Comparison of ENCODE assay signal across 8 mouse cellular contexts in genomic region chr12:80014598-80014983, GRCm38 (mm10).
DNase-seq lines count a peak whose midpoint lies in the region; ATAC-seq lines count a peak whose summit lies in the region.

No protein-coding gene starts in this region.

- 51% methylated on average over 7 of the region's 7 CpGs for WGBS in lung, embryonic 16.5 days
- WGBS in heart, embryonic 16.5 days: 61% methylated on average over 7 of the region's 7 CpGs
- WGBS in liver, embryonic 15.5 days (ENCODE audit: insufficient replicate concordance): 35% methylated on average over 7 of the region's 7 CpGs
- WGBS in stomach, embryonic 14.5 days: 34% methylated on average over 7 of the region's 7 CpGs

- intact Hi-C loops in gastrocnemius, postnatal 14 days (cut with DNase I; ENCODE audit: low total_unique reads): no loop called here

- H3K4me1 ChIP-seq in lung, embryonic 16.5 days (replicated peaks; ENCODE audit: control insufficient read depth, insufficient read depth, low read length): peaks cover 47% of the 10 kb centered on the region
- H3K4me1 ChIP-seq in heart, embryonic 16.5 days (ENCODE audit: control insufficient read depth, insufficient read depth, low read length): peaks cover 45% of the 10 kb centered on the region
- H3K4me1 ChIP-seq in liver, embryonic 15.5 days (replicated peaks): peaks cover 16% of the 10 kb centered on the region
- peaks cover 44% of the 10 kb centered on the region for H3K4me1 ChIP-seq in stomach, embryonic 14.5 days (ENCODE audit: control insufficient read depth, insufficient read depth, low read length)

- no peak overlapping the region for H3K4me3 ChIP-seq in lung, embryonic 16.5 days (ENCODE audit: low read length)
- no peak overlapping the region for H3K4me3 ChIP-seq in heart, embryonic 16.5 days (ENCODE audit: low read length)
- H3K4me3 ChIP-seq in liver, embryonic 15.5 days (replicated peaks): 0 out of 2 replicates have a peak overlapping the region, but pooled peaks have one; percentile 10
- no peak overlapping the region for H3K4me3 ChIP-seq in stomach, embryonic 14.5 days (ENCODE audit: low read depth, low read length)

- peak overlapping the region; percentile 43 for H3K4me2 ChIP-seq in lung, embryonic 16.5 days (ENCODE audit: low read depth, low read length)
- H3K4me2 ChIP-seq in heart, embryonic 16.5 days (ENCODE audit: low read depth, low read length): peak overlapping the region; percentile 44
- peak overlapping the region; percentile 61 for H3K4me2 ChIP-seq in liver, embryonic 15.5 days
- 0 out of 2 replicates have a peak overlapping the region, but pooled peaks have one; percentile 30 for H3K4me2 ChIP-seq in stomach, embryonic 14.5 days (replicated peaks; ENCODE audit: low read depth, low read length)

- H3K27me3 ChIP-seq in lung, embryonic 16.5 days (ENCODE audit: control insufficient read depth, insufficient read depth, low read depth, low read length): no peaks in the 10 kb centered on the region
- H3K27me3 ChIP-seq in heart, embryonic 16.5 days (ENCODE audit: control insufficient read depth, insufficient read depth, low read length): no peaks in the 10 kb centered on the region
- H3K27me3 ChIP-seq in liver, embryonic 15.5 days: no peaks in the 10 kb centered on the region
- H3K27me3 ChIP-seq in stomach, embryonic 14.5 days (ENCODE audit: control insufficient read depth, insufficient read depth, low read length): no peaks in the 10 kb centered on the region

- no peaks in the 10 kb centered on the region for H3K9me3 ChIP-seq in lung, embryonic 16.5 days (ENCODE audit: control insufficient read depth, low read length)
- no peaks in the 10 kb centered on the region for H3K9me3 ChIP-seq in heart, embryonic 16.5 days (replicated peaks; ENCODE audit: control insufficient read depth, low read length)
- no peaks in the 10 kb centered on the region for H3K9me3 ChIP-seq in liver, embryonic 15.5 days (replicated peaks)
- H3K9me3 ChIP-seq in stomach, embryonic 14.5 days (ENCODE audit: control insufficient read depth, low read depth, low read length): no peaks in the 10 kb centered on the region

- peak overlapping the region; percentile 95 for H3K27ac ChIP-seq in lung, embryonic 16.5 days (ENCODE audit: low read length)
- no peak overlapping the region; the same call in 1 of the 2 replicates for H3K27ac ChIP-seq in heart, embryonic 16.5 days (ENCODE audit: low read length)
- 0 out of 2 replicates have a peak overlapping the region, but pooled peaks have one; percentile 42 for H3K27ac ChIP-seq in liver, embryonic 15.5 days (replicated peaks)
- peak overlapping the region; percentile 97 for H3K27ac ChIP-seq in stomach, embryonic 14.5 days (ENCODE audit: low read length)

- ATAC-seq in lung, embryonic 16.5 days (ENCODE audit: low read depth): 0 out of 2 replicates have a peak, but pooled peaks have one; percentile 0
- ATAC-seq in heart, embryonic 16.5 days (replicated peaks; ENCODE audit: extremely low read depth, insufficient read depth, low FRiP score): no peak
- ATAC-seq in liver, embryonic 15.5 days (ENCODE audit: insufficient read depth): 0 out of 2 replicates have a peak, but pooled peaks have one; percentile 3
- ATAC-seq in stomach, embryonic 14.5 days (ENCODE audit: insufficient number of reproducible peaks, insufficient read depth, low FRiP score, low read depth): no peak

- peak overlapping the region; percentile 40; the same call in 1 of the 2 replicates for H3K9ac ChIP-seq in lung, embryonic 16.5 days (ENCODE audit: low read length)
- H3K9ac ChIP-seq in heart, embryonic 16.5 days (ENCODE audit: low read length): no peak overlapping the region
- H3K9ac ChIP-seq in liver, embryonic 15.5 days: peak overlapping the region; percentile 22; the same call in 1 of the 2 replicates
- H3K9ac ChIP-seq in stomach, embryonic 14.5 days (replicated peaks; ENCODE audit: low read depth, low read length): no peak overlapping the region

- H3K36me3 ChIP-seq in lung, embryonic 16.5 days (ENCODE audit: control insufficient read depth, insufficient read depth, low read length): no peaks in the 10 kb centered on the region
- H3K36me3 ChIP-seq in heart, embryonic 16.5 days (ENCODE audit: control insufficient read depth, insufficient read depth): no peaks in the 10 kb centered on the region
- no peaks in the 10 kb centered on the region for H3K36me3 ChIP-seq in liver, embryonic 15.5 days (replicated peaks)
- no peaks in the 10 kb centered on the region for H3K36me3 ChIP-seq in stomach, embryonic 14.5 days (ENCODE audit: control insufficient read depth, insufficient read depth, low read length)

- no peak for DNase-seq in lung, postnatal 36 days
- no peak for DNase-seq in ovary, postnatal 36 days (ENCODE audit: low spot score)
- DNase-seq in embryo, embryonic 10 days (ENCODE audit: low spot score): no peak
- DNase-seq in gastrocnemius, postnatal 14 days: no peak

Comparison
In these comparisons a context has a peak if more than half of its experiments do, and no peak if none do; other contexts are left out.
1. ATAC-seq: peak in lung, embryonic 16.5 days (single experiment) and liver, embryonic 15.5 days (single experiment); none in heart, embryonic 16.5 days (single experiment) and stomach, embryonic 14.5 days (single experiment).
2. H3K9ac ChIP-seq: peak in lung, embryonic 16.5 days (single experiment) and liver, embryonic 15.5 days (single experiment); none in heart, embryonic 16.5 days (single experiment) and stomach, embryonic 14.5 days (single experiment).
3. Peak in every context shown above with its lines, with median percentiles within 50 percentile points of each other: H3K4me2 ChIP-seq.